Mouse (Mus musculus): ENCODE results near the gene Gm17467. TPM values are rescaled to one million over a fixed set of nuclear protein-coding genes. Genes with fewer than 3 reads are reported as not detected.
"Not testable (repeated sequence)": the region's sequence is repeated elsewhere in the genome, so short reads cannot be mapped to it uniquely, and the experiment has no call there.

Gm17467 gene
- not detected for polyA plus RNA-seq (2012; fragmentation: generic; extraction: Trizol)

DNA sequence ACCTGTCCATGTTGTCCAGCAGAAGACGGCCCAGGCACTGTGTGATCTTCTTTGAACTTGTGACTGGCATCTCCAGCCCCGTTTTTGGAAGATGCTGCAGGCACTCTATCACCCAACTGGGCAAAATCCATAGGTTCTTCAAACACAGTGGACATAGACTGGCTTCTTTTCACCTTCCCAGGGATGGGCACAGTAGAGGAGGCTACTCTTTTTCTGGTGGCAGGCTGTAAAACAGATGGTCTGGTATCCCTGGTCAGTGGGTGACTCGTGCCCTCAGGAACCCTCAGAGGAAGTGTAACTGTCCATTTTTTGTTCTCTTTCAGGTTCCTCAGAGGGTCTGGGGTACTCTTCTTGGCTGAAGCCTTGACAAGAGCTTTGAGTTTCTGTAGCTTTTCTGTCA is at the start of gene Gm17467:
Gene Gm17467 (minus strand): TSS at position 101 of the 400 bp plus-strand sequence.
- H3K79me2 ChIP-seq (ENCODE audit: control insufficient read depth, insufficient read depth); H3K27me3 ChIP-seq (ENCODE audit: control insufficient read depth, insufficient read depth, insufficient read length); H3K4me2 ChIP-seq (ENCODE audit: low read depth); H3ac ChIP-seq (ENCODE audit: control insufficient read depth, insufficient read length); H3K4me3 ChIP-seq; H3K36me3 ChIP-seq (ENCODE audit: control insufficient read depth, insufficient read depth): not testable (repeated sequence)

Other genes with a start within 250 kb of the Gm17467 start
- gene Cldn34c2, start 123.1 kb downstream of the Gm17467 start, polyA plus RNA-seq (2012; fragmentation: generic; extraction: Trizol) = 0.17 TPM
- gene Cldn34c3, start 88.9 kb upstream of the Gm17467 start, polyA plus RNA-seq (2012; fragmentation: generic; extraction: Trizol) = 0.20 TPM